Mouse (Mus musculus): ENCODE results near the gene Vapa. TPM values are rescaled to one million over a fixed set of nuclear protein-coding genes. Genes with fewer than 3 reads are reported as not detected.

The Vapa gene
- total RNA-seq, 2 experiments from 2014 or later: 131 to 146 TPM

- intact Hi-C loops (cut with DNase I): no loop called here
- Histone ChIP-seq H3K27ac (no peak overlapping the region), H3K4me3 (no peak overlapping the region)
- no peak for DNase-seq
- TF ChIP-seq CTCF (IDR thresholded peaks at IDR 0.05): no peak
Measured at GRCm38 (mm10) chr17:65581440-65581839, 31.9 kb downstream of the Vapa start.

GRCm38 (mm10) chr17:65579766-65580165 is 33.6 kb downstream of the Vapa start:
- DNase-seq: no peak
- intact Hi-C loops (cut with DNase I): no loop called here
- Histone ChIP-seq H3K27ac (no peak overlapping the region), H3K4me3 (no peak overlapping the region)
- TF ChIP-seq CTCF (IDR thresholded peaks at IDR 0.05): no peak

- TF ChIP-seq CTCF (IDR thresholded peaks at IDR 0.05): peak; percentile 55
- DNase-seq: no peak
- no peak overlapping the region for H3K4me3 ChIP-seq
- H3K27ac ChIP-seq: no peak overlapping the region
- intact Hi-C loops (cut with DNase I): no loop called here
Measured at GRCm38 (mm10) chr17:65575339-65575738, 38.0 kb downstream of the Vapa start.

- no peak overlapping the region for H3K27ac ChIP-seq
- TF ChIP-seq CTCF (IDR thresholded peaks at IDR 0.05): no peak
- DNase-seq: no peak
- no peak overlapping the region for H3K4me3 ChIP-seq
- intact Hi-C loops (cut with DNase I): no loop called here
Measured at GRCm38 (mm10) chr17:65574850-65575249, 38.5 kb downstream of the Vapa start.

- intact Hi-C loops (cut with DNase I): no loop called here
- DNase-seq: no peak
- TF ChIP-seq CTCF (IDR thresholded peaks at IDR 0.05): no peak
- no peak overlapping the region for H3K4me3 ChIP-seq
- peak overlapping the region; percentile 73 for H3K27ac ChIP-seq
Measured at GRCm38 (mm10) chr17:65571866-65572265, 41.5 kb downstream of the Vapa start.

GRCm38 (mm10) chr17:65571466-65571865 is 41.9 kb downstream of the Vapa start:
- intact Hi-C loops (cut with DNase I): no loop called here
- peak overlapping the region; percentile 73; the same call in 1 of the 2 replicates for H3K27ac ChIP-seq
- no peak for TF ChIP-seq CTCF (IDR thresholded peaks at IDR 0.05)
- no peak overlapping the region for H3K4me3 ChIP-seq
- DNase-seq: no peak

GRCm38 (mm10) chr17:65564189-65564588 is 49.2 kb downstream of the Vapa start:
- DNase-seq: no peak
- Histone ChIP-seq H3K27ac (no peak overlapping the region; the same call in 1 of the 2 replicates), H3K4me3 (no peak overlapping the region)
- intact Hi-C loops (cut with DNase I): no loop called here
- no peak for TF ChIP-seq CTCF (IDR thresholded peaks at IDR 0.05)

- Histone ChIP-seq H3K4me3 (peak overlapping the region; percentile 23; the same call in 1 of the 2 replicates), H3K27ac (peak overlapping the region; percentile 28)
- intact Hi-C loops (cut with DNase I): no loop called here
- no peak for TF ChIP-seq CTCF (IDR thresholded peaks at IDR 0.05)
- DNase-seq: no peak
Measured at GRCm38 (mm10) chr17:65563345-65563744, 50.0 kb downstream of the Vapa start.

GRCm38 (mm10) chr17:65562761-65563160 is 50.6 kb downstream of the Vapa start:
- Histone ChIP-seq H3K27ac (peak overlapping the region; percentile 28; the same call in 1 of the 2 replicates), H3K4me3 (peak overlapping the region; percentile 23)
- intact Hi-C loops (cut with DNase I): no loop called here
- DNase-seq: peak; percentile 66
- TF ChIP-seq CTCF (IDR thresholded peaks at IDR 0.05): peak; percentile 76

GRCm38 (mm10) chr17:65561361-65562015 is 51.9 kb downstream of the Vapa start:
- DNase-seq: no peak
- H3K27ac ChIP-seq: no peak overlapping the region
- TF ChIP-seq CTCF (IDR thresholded peaks at IDR 0.05): no peak
- intact Hi-C loops (cut with DNase I): no loop called here
- H3K4me3 ChIP-seq: no peak overlapping the region

GRCm38 (mm10) chr17:65559273-65559672 is 54.1 kb downstream of the Vapa start:
- TF ChIP-seq CTCF (IDR thresholded peaks at IDR 0.05): peak; percentile 51
- Histone ChIP-seq H3K27ac (no peak overlapping the region), H3K4me3 (no peak overlapping the region)
- intact Hi-C loops (cut with DNase I): no loop called here
- no peak for DNase-seq

GRCm38 (mm10) chr17:65558788-65559187 is 54.6 kb downstream of the Vapa start:
- TF ChIP-seq CTCF (IDR thresholded peaks at IDR 0.05): no peak
- Histone ChIP-seq H3K4me3 (no peak overlapping the region), H3K27ac (no peak overlapping the region)
- intact Hi-C loops (cut with DNase I): no loop called here
- no peak for DNase-seq

- Histone ChIP-seq H3K4me3 (no peak overlapping the region), H3K27ac (no peak overlapping the region)
- TF ChIP-seq CTCF (IDR thresholded peaks at IDR 0.05): peak; percentile 86
- intact Hi-C loops (cut with DNase I): no loop called here
- DNase-seq: peak; percentile 76
Measured at GRCm38 (mm10) chr17:65558217-65558616, 55.1 kb downstream of the Vapa start.

- Histone ChIP-seq H3K4me3 (no peak overlapping the region), H3K27ac (no peak overlapping the region)
- intact Hi-C loops (cut with DNase I): no loop called here
- no peak for DNase-seq
- no peak for TF ChIP-seq CTCF (IDR thresholded peaks at IDR 0.05)
Measured at GRCm38 (mm10) chr17:65557212-65557611, 56.1 kb downstream of the Vapa start.

Measured in gastrocnemius, adult 2 months (tissue).